Mouse (Mus musculus) liver, postnatal 0 days (tissue): ENCODE data around the gene Scg3.

Source experiments
- CTCF ChIP-seq: sonication (generic); IDR thresholded peaks from 2 replicates; pipeline ENCODE4 v1.5.1; 2016; ENCODE audit warnings: antibody characterized with exemption, low read depth
- EP300 ChIP-seq: IDR thresholded peaks from 2 replicates; pipeline ENCODE4 v1.6.1; 2016; ENCODE audit warnings: antibody characterized with exemption, low read depth, mild to moderate bottlenecking

- TF ChIP-seq CTCF, result no peak
- TF ChIP-seq EP300, result no peak
These were observed 84.5 kb downstream of the Scg3 start for GRCm38 (mm10) chr9:75599191-75599841.
